Mouse (Mus musculus) frontal cortex, postnatal 10 days (tissue): ENCODE measurements around the gene Ppp2r5e.

ENCODE experiments used
- DNase-seq, 2 experiments: peaks; one replicate each; pipeline ENCODE4 v3.0.0; 2022; ENCODE audit warnings: low spot score in 2 of 2, mixed read lengths in 1 of 2

Gene Ppp2r5e

DNA sequence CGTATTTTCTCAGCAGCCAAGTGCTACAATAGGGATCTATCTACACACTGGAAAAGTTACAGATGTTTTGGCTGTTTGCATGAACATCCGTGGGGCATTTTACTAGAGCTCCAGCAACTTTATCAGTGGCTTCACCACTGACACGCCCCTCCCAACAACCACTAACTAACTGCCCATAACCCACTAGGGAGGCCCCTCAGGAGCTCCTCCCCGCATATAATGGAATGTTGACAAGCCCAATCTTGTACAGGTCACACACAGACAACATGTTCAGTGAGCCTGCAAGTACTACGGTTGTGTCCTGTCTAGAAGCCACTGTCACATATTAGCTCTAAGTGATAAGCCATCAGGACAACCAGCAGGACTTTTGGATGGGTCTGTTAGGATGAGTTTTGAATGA lies 18.8 kb downstream of the Ppp2r5e start:
- no peak for DNase-seq

DNA sequence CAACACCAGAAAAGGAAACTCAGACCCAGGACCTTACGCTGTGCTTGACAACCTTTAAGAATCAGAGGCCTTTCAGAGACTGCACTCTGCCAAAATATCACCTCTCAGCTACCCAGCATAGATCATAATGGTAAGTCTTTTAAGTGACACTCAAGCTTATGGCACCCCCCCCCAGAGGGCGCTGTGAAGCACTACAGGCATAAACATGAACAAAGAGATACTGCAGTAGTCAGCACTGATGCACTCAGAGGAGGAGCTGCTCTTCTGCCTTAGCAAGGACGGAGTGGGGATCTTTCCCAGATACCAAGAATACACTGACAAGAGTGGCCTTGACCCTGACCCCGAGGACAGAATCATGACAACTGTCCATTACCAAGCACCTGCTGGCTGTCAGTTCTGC lies 23.8 kb downstream of the Ppp2r5e start:
- peak in 1 of 2 experiments; percentile 19 for DNase-seq

DNA sequence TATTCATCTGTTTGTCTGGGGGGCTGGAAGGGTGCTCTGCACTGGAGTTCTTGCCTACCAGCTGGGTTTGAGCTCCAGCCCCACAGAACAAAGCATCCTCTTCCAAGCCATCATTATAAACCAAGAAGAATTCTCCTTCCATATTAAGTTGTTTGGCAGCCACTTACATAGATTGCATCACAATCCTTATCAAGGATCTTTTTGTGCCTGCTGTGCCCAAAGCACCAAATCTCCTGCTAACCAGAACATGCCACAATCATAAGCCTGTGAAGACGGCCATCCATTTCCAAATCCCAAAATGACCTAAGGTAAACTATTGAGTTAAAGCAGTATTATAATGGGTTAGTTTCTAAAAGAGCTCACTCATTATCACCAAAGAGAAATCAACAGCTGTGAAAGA lies 25.9 kb downstream of the Ppp2r5e start:
- DNase-seq, result no peak

DNA sequence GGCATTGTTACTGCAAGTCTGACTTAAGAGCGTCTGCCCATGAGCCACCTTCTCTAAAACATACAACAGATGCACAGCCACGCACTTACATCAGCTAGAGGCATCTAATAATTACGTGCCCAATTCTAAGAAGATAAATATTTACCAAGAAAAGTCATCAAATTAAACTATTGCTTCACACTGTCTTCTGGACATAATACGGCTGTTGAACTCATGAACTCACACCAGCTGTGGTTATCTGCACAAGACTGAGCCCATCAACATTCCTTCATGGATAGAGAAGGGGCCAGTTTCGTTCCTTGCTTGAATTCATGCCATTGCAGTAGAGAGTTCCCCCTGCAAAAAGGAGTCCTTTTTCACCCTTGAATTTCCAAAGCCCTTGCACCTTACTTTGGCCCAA lies 28.3 kb downstream of the Ppp2r5e start:
- no peak for DNase-seq

DNA sequence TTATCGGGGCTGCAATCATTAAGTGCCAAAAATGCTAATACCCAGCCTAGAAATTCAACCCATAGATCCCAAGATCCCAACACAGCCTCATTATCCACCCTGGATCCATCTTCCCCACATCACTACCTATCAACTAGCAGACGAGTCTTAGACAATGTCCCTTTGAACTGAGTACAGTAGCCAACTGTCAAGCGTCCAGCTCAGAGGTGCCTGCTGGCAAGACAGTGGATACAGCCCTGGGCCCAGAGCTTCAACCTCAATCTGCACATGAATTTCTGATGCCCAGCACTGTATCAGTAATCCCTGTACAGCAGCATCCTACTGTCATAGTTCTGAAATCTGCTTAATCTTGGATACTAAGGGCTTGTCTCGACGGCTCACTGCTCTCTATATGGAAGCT lies 30.3 kb downstream of the Ppp2r5e start:
- DNase-seq, result no peak

DNA sequence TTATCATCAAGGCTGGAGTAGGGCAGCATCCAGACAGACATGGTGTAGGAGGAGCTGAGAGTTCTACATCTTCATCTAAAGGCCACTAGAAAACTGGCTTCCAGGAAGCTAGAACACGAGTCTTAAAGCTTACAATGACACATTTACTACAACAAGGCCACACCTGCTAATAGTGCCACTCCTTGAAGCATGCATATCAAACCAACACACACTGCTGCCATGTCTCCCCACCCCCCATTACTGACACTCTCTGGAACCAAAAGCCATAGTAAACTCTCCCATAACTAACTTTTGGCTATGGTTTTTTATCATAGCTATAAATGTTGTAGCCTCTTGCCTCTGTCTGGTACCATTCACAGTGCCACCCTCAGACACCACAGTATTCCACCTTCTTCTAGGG lies 31.5 kb downstream of the Ppp2r5e start:
- DNase-seq, result no peak

DNA sequence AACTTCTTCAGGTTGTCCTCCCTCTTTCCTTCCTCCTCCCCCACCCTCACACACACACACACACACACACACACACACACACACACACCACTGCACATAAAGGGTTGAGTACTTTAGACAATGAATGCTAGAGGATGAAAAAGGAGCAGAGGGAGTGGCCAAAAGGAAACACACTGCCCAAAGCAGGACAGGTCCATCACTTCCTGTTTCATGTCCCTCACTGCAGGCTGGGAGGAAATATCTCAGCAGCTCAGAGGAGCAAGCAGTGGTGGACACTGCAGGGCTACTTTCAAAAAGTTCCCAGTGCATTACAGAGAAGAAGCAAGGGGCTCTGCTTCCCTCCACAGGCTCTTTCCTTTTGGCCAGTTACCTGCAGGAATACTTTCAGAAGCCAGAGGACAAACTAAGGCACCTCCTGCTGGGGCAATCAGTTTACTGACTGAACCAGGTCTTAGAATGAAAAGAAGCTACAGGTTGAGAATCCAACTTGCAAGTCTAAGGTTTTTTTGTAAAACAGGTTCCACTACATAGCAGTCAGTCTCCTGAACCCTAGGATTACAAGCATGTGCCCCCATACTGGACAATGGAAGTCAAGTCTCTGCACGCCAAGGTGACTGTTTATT lies 32.9 kb downstream of the Ppp2r5e start:
- no peak for DNase-seq

DNA sequence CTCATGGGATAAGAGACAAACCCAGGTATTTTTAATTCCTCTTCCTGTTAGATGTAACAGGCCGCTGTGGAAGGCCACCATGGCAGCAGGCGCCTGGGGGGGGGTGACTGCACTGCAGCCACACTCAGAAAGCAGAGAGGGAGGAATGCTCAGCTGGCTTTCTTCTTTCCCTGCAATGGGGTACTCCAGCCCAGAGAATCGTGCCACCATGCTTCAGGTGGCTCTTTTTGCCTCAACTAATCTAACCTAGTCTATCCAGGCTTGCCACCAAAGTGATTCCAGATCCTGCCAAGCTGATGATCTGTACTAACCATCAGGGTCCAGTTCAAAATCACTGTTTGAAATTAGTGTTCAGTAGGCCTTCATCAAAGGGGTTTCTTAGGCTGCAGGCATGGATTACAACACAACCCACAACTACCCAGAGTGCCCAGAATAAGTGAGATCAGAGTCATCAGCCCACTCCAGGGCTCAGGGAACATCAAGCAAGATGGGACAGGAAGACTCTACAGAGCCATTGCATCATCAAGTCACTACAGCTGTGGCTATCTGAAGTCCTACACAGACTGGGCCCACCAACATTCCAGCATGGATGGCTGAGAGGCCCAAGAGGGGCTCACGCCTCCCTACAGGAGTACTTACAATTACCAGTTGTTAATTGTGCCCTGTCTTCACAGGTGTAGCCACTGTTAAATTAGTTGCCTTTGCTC lies 35.2 kb downstream of the Ppp2r5e start:
- DNase-seq, result no peak

DNA sequence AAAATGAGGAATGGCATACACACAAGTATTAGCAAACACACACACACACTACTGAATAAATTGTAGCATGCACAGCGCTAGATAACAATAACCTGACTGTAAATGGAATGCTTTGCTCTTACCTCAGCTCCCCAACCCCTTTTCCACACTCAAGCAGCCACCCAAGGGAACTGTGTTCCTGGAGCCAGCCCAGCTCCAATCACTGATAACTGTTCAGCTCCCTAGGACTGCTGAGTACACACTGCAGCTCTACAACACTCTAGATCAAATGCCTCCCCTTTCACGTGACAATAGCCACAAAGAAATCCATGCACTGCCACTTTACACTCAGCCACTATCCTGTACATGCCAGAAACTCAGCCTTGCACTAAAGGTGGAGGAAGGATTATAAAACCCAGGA lies 36.8 kb downstream of the Ppp2r5e start:
- DNase-seq, result no peak

DNA sequence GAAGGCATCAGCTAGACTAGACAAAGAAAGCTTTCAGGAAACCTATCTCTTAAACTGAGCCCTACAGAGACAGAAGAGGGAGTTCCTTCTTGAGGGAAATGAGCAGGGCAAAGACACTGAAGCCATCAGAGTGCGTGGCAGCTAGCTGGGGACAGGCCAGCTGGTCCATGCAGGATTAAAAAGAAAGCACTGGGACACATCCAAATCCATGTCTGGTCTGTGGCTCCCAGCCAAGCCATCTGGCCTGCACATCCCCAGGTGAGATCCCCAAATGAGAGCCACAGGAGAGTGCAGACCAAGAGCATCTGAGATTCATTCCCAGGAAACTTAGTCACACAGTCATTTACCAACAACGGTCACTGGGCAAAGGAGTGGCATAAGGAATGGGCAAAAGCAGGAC lies 38.2 kb downstream of the Ppp2r5e start:
- no peak for DNase-seq

DNA sequence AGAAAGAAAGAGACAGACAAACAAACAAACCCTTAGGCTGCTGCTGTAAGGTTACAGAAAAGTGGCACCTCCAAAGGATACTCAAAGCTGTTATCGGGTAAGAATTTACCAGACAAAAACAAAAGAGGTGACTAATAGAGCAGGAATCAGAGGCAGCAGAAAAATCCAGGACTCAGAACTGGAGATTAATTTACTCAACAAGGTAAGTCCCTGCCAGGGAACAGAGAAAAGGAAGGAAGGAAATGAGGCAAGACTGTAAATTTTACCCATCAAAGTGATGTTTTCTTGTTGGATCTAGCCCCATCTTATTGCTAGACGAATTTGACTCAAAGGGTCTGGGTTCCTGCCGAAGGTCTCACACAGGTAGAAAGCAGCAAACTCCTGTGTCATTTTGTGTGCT lies 41.0 kb downstream of the Ppp2r5e start:
- no peak for DNase-seq

DNA sequence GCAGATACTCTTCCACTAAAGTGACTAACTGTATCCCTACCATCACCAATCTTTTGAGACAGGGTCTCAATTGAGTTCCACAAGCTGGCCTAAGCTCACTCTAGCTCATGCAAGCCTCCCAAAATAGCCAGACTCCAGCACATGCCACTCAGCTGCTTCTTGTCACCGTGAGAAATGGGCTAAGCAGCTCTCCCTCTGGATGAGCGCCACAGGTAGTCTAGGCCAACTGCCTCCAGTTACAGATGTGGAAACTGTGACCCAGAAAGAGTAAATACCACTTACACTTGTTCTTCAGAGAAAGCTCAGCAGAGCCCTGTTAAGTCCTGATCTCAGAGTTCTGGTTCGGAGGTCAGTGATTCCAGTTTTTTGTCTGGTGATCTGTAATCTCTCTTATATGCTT lies 43.7 kb downstream of the Ppp2r5e start:
- DNase-seq, result no peak

DNA sequence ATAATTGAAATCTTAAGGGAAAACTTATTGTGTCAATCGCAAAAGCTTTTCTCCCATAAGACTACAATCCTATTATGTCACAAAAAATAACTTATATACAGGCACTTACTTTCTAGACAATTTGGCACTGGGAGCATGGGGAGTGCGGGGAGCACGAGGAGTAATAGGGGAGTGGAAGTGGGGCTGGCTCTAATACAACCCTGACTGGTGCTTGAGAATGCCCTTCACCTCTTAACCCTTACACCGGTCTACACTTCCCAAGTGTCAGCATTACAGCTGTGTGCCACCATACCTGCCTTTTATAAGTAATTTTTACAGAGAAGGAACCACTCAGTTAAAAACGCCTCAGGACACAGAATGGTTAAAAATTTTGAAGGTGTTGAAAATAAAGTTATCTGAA lies 44.4 kb downstream of the Ppp2r5e start:
- DNase-seq, result no peak

DNA sequence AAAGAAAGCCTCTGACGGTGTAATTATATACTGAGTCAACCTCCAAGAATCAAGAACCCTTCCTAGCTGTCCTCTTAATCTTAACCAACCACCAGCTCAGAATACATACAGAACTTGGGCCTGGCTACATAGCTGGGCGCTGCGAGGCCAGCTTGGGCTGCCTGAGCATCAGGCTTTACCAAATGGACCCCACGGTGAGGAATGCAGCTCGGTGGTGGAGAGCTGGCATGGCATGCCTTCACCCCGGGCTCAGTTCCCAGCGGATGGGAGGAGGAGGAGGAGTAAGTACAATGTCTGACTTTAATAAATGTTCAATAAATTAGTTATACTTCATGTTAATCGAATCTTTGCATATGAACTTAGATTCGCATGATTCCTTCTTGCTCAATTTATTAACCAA lies 47.0 kb downstream of the Ppp2r5e start:
- no peak for DNase-seq

DNA sequence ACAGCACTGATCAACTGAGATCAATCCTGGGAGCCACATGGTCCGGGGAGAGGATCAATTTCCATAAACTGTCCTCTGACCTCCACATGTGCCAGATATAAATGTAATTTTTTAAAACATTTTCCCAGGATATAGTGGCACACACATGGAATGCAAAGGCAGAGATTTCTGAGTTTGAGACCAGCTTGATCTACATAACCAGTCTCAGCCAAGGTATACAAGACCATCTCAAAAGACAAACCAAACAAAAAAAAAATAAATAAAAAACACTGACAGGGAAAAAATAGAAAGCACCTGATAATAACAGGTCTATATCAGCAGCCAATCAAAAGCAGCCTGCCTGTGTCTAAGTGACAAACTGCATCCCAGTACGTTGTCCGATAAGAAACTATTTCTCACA lies 48.9 kb downstream of the Ppp2r5e start:
- no peak for DNase-seq

DNA sequence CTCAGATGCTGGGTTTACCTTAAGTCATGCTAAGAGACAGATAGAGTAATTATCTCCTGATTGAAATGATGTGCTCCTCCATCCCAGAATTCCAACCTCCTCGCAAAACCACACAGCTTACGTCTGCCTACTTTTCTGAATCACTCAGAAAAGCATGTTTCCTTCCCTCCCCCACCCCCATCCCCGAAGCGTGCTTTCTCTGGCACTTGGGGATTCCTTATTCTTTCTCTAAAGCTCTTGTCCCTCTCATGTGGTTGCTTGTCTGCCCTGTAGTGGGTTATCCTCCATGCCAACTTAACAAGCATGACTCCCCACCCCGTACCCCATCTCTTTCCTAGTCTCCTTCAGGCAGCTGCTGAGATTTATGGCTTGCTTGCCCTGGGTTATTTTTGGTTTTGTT lies 49.8 kb downstream of the Ppp2r5e start:
- DNase-seq, result no peak

DNA sequence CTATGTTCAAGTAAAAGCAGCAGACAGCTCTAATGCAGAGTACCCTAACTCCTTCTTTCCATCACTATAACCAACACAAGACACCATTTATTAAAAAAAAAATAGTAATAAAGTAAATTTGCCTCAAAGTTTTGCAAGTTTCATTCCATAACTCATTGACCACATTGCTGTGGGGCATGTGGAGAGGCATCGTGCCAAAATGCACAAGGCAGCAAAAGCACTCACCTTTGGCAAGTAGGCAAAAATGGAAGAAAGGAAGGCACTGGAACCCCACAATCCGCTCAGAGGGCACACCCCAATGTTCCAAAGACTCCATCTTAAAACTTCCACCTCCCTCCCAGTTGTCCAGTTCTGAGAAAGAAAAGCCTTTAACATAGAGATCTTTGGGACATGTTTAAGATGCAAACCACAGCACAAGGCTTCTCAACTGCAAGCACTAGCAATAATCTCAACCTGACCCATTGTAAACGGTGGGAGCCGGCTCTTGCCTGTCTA lies 50.6 kb downstream of the Ppp2r5e start:
- no peak for DNase-seq

DNA sequence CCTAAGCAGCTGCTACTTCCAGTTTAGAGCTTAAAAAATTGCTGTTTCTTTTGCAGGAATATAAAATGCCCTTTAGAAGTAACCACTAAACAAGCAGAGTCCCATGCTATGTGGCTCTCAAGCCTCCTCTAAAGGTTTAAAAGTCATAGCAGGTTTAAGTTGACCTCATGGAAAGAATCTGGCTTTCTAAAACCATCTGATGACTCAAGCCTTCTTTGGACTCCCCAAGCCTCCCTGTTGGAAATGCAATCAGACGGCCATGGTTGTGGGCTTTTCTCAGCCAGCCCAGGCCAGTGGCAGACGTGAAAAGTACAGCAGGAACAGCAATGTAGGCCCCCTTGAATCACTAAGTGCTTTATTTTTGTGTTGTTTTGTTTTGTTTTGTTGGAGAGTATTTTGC lies 51.4 kb downstream of the Ppp2r5e start:
- DNase-seq, result no peak

DNA sequence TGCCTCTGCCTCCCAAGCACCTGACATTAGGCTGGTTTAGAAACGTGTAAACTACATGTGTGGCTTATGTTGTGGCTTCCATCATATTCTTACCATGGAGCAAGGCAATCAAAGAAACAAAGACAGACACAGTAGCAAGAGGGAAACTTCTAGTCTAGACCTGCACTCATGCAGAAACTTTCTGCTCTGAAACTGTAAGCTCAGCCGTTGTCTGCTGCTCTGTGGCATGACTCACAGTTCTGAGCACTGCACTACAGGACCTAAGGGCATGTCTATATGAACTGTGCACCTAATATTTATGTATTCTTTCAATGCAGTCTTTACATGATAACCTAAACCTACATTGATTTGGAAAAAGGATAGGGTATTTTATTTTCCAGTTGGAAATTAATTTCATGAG lies 51.8 kb downstream of the Ppp2r5e start:
- DNase-seq, result no peak

DNA sequence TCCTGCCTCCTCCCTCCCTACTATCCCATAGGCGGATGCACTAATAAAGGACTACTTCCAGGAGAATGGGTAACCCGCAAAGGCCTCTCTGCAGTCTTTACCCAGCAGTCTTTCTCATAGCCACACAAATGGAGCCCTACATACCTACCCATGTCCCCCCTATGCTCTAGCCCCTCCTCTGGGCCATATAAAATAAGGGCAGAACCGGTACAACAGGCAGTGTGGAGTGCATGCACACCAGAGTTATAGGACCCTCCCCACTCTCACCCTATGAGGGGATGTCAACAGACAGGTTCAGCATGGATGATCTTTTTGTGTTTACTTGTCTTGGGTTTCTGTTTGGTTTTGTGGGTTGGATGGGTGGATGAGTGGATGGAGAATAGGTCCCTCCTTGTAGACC lies 52.7 kb downstream of the Ppp2r5e start:
- no peak for DNase-seq

DNA sequence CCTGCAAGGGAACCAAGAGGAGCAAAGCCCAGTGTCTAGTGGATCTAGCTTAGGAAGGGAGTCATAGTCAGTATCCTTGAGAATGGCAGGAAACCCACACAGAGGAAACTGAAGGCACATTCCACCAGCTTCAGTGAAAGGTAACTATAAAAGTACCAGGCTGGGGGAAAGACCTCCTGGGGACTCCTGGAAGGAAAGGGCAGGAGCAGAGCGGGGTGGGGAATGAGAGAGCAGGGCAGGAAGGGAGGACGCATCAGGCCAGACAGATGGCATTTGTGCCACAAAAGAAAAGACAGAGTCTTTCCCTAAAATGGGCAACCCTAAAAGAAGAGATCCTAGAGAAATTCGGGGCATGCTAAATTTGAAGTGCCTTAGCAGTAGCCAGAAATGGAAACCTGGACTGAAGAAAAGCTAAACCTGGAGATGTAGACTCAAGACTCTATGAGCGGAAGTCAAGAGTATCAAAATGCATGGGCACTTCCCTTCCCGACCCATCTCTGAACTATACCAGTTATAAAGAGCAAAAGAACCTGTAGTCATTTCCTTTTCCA lies 55.3 kb downstream of the Ppp2r5e start:
- no peak for DNase-seq

DNA sequence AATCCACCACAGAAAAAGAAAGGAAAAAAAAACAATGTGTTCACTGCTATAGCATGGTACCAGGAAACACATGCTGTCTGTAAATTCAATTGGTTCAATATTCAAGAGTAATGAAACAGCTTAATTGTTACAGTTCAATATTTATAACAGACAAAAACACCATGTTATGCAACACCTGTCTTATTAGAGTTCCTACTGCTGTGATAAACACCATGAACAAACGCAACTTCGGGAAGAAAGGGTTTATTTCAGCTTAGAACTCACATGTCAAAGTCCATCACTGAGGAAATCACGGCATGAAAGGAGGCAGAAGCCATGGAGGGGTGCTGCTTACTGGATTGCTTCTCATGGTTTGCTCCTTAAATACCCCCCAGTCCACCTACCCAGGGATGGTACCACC lies 56.8 kb downstream of the Ppp2r5e start:
- no peak for DNase-seq

DNA sequence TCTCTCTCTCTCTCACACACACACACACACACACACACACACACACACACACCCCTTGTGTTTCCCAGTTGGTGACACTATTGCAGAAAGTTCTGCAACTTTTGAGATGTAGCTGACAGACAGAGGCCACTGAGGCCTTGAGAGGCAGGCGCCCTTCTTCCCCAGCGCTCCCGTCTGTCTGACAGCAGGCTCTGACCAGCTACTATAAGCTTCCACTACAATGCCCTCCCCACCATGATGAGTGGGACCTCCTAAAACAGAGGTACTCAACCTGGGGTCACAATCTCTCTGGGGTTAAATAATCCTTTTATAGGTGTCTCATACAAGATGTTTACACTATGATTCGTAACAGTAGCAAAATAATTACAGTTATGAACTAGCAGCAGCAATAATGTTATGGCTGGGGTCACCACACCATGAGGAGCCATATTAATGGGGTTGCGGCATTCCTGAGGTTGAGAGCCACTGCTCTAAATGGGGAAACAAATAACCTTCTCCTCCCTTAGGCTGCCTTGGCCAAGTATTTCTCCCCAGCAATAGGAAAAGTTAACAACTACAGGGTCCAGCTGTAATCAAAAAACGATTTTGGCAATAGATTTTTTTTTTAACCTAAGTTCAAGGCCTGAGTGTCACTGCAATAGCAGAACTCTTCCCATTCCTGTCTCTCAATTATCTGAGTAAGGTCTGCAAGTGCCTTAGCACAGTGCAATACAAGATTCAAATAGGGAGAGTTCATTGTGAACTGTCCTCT lies 58.2 kb downstream of the Ppp2r5e start:
- DNase-seq, result no peak
